Mouse (Mus musculus) cerebellum, postnatal 36 days (tissue): ENCODE results near the gene Try4.
"Not testable (repeated sequence)": the region's sequence is repeated elsewhere in the genome, so short reads cannot be mapped to it uniquely, and the experiment has no call there.

Experiments
- DNase-seq, 2 experiments: peaks; one replicate each; pipeline ENCODE4 v3.0.0; 2021 to 2022; ENCODE audit warnings: mixed read lengths in 2 of 2

Try4 gene

DNA sequence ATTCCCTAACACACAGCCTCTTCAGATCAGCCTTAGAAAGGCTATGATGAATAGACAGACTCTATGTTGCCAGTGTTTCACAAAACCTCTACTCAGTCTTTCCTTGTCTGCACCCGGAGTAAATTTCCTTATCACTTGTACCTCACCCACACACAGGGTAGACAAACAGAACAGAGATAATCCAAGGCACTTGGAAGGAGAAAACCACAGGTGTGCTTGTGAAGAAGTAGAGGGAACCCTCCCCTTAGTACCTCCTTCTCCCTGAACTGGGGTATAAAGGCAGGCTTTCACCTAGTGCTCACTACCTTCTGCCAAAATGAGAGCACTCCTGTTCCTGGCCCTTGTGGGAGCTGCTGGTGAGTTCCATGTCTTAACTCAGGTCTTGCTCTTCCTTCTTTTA is at the start of gene Try4:
TSS of gene Try4 (plus strand) at position 301 of the 400 bp plus-strand sequence.
- no peak for DNase-seq

DNA sequence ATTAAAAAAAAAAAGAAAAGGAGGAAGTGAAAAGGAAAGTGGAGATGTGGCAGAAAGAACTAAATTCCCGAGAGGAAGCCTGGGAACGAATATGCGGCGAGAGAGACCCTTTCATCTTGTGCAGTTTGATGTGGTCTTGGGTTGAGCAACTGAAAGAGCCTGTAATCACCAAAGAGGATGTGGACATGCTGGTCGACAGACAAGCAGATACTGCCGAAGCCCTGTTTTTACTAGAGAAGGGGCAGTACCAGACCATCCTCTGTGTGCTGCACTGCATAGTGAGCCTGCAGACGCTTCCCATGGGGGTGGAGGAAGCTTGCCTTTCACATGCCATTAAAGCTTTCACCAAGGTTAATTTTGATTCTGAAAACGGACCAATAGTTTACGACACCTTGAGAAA is 48.8 kb upstream of the Try4 start:
- DNase-seq: not testable (repeated sequence)

DNA sequence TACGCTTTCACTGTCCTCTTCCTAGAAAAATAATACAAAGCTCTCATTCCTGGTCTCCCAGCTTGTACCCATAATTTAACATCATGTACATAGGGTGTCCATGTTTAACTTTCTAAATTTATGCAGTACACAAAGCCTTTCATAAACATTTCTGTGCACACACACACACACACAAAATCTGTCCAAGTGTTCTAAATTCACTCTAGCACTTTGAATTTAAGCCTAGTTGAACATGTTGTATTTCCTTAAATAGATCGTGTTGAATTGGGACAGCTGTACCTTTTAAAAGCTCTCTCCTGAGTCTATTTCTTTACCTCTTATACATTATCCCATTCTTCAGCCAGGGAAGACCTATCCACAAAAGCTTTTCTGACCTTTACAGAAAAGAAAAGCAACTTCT is 45.6 kb upstream of the Try4 start:
- no peak for DNase-seq

DNA sequence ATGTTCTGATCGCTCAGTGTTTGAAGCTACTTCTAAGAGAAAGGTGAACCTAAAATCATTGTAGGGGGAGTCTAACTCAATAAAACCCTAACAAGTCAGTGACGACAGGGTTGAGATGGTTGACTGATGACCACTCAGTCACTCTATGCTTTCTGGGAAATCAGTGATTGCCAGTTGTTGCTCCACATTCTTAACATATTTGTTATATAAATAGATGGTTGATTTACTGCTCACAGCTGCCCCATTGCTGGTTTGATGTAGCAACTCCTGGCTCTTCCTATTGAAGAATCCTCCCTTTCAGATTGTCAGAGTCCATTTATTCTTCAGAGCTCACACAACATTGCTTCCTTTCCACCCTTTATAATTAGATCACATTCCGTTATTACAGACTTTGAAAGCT is 44.6 kb upstream of the Try4 start:
- no peak for DNase-seq

DNA sequence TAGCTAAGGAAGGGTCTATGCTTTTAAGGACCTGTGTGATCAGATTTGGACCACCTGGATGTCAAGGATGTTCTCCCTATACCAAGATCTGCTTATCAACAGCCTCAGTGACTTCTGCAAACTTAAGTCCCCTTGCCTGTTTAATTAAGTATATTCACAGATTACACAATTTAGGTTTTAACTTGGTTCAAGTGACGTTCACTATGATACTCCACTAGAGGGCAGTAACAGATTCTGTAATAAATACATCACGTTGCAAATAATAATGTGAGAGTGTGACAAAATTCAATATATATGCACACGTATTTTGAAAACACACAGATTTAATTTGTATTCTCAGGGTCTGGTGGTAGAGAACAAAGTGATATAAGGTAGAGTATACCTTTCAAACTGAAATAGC is 39.3 kb upstream of the Try4 start:
- no peak for DNase-seq

DNA sequence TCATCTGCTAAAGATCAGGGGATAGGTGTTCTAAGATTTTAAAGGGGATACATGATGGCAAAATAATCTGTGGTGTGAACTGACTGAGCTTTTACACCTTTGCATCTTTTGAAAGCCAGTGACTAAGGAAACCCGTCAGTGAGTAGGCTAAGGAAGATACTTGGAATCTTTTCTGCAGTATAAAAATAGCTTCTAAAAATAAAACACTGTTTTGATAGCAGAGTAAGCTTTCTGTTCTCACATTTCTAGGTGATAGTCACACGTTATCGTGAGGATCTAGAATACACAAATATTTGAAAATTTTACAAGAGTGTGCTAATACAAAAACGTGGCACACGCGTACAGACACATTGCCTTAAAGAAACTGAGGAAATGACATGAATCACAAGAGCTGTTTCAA is 35.9 kb upstream of the Try4 start:
- no peak for DNase-seq

DNA sequence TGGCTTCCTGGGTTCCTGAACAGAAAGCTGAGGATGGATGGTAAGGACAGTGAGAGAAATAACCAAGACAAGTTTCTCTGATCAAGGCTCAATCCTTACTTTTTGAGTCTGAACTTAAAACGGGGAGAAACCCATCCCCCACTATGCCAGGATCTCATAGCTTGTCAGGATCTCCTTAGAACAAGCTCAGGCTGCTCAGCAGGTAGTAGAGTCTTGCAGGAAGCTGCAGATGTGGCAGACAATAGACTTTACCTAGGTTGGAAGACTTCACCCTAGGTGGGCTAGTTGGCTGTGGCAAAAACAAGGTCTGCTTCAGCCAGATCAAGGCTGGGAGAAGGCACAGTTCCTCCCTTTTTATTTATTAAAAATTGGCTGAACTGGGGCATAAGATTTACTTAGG is 3.8 kb upstream of the Try4 start:
- no peak for DNase-seq

DNA sequence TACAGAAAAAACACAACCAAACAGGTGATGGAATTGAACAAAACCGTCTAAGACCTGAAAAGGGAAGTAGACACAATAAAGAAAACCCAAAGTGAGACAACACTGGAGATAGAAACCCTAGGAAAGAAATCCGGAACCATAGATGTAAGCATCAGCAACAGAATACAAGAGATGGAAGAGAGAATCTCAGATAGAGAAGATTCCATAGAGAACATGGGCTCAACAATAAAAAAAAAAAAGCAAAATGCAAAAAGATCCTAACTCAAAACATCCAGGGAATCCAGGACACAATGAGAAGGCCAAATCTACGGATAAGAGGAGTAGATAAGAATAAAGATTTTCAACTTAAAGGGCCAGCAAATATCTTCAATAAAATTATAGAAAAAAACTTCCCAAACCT is 14.7 kb downstream of the Try4 start, which contains the start of gene Try5:
TSS of gene Try5 (minus strand) at position 101 of the 400 bp plus-strand sequence.
- DNase-seq: not testable (repeated sequence)

DNA sequence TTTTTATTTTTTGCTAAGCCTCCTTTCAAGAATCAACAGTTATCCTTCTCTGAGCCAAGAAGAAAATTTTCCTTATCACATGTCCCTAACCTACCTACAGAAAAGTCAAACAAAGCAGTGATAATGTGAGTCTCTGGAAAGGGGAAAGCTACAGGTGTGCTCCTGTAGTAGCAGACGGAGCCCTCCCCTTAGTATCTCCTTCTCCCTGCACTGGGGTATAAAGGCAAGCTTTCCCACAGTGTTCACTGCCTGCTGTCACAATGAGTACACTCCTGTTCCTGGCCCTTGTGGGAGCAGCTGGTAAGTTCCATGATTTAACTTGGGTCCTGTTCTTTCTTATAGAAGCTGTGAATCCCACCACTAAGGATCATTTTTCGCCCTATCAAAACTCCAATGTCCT is 51.9 kb downstream of the Try4 start, which contains the start of gene Try10:
TSS of gene Try10 (plus strand) at position 174 of the 400 bp plus-strand sequence.
- no peak for DNase-seq
